Mouse (Mus musculus): ENCODE results near the gene Fem1a. TPM values are rescaled to one million over a fixed set of nuclear protein-coding genes. Genes with fewer than 3 reads are reported as not detected.
A peak's percentile ranks its signal among the peaks of the same experiment; 100 is the strongest.

Fem1a gene
- polyA plus RNA-seq, 1 experiment = 19.9 TPM

DNA sequence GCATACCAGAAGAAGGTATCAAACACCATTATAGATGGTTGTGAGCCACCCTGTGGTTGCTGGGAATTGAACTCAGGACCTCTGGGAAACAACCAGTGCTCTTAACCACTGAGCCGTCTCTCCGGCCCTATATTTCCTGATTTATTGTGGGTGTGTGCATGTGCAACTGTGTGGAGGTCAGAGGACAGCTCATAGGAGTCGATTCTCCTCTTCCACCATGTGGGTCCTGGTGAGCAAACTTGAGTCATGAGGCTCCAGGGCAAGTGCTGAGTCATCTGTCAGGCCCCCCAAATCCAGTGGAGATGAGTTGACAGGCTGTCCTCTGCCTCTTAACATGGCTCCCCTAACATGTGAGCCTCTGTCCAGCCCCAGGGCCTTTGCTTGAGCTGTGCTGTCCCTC is 9.3 kb downstream of the Fem1a start:
- no peak overlapping the region for H3K27ac ChIP-seq (ENCODE audit: insufficient read depth, low read length)
- no peak overlapping the region for H3K4me3 ChIP-seq (replicated peaks; ENCODE audit: insufficient read depth, low read depth, low read length)
- DNase-seq = no peak
- H3K27me3 ChIP-seq (ENCODE audit: control insufficient read depth, insufficient read depth, low read length) = no peaks in the 10 kb centered on the region
- peaks cover 19% of the 10 kb centered on the region for H3K4me1 ChIP-seq (ENCODE audit: control insufficient read depth, insufficient read depth, low read length)
- 87% methylated on average over 3 of the region's 3 CpGs for WGBS
- TF ChIP-seq CTCF (IDR thresholded peaks at IDR 0.05; ENCODE audit: borderline replicate concordance, insufficient read depth, low read depth, low read length) (no peak), POLR2A (IDR thresholded peaks at IDR 0.05; ENCODE audit: borderline replicate concordance, insufficient read depth, low read length) (no peak)

- TF ChIP-seq CTCF (IDR thresholded peaks at IDR 0.05; ENCODE audit: borderline replicate concordance, insufficient read depth, low read depth, low read length) (no peak), POLR2A (IDR thresholded peaks at IDR 0.05; ENCODE audit: borderline replicate concordance, insufficient read depth, low read length) (no peak)
- H3K27ac ChIP-seq (ENCODE audit: insufficient read depth, low read length) = no peak overlapping the region
- no peak for DNase-seq
- H3K27me3 ChIP-seq (ENCODE audit: control insufficient read depth, insufficient read depth, low read length) = no peaks in the 10 kb centered on the region
- peaks cover 16% of the 10 kb centered on the region for H3K4me1 ChIP-seq (ENCODE audit: control insufficient read depth, insufficient read depth, low read length)
- 45% methylated on average over 3 of the region's 3 CpGs for WGBS
- no peak overlapping the region for H3K4me3 ChIP-seq (replicated peaks; ENCODE audit: insufficient read depth, low read depth, low read length)
These were observed 9.7 kb downstream of the Fem1a start for GRCm38 (mm10) chr17:56266271-56266670.

DNA sequence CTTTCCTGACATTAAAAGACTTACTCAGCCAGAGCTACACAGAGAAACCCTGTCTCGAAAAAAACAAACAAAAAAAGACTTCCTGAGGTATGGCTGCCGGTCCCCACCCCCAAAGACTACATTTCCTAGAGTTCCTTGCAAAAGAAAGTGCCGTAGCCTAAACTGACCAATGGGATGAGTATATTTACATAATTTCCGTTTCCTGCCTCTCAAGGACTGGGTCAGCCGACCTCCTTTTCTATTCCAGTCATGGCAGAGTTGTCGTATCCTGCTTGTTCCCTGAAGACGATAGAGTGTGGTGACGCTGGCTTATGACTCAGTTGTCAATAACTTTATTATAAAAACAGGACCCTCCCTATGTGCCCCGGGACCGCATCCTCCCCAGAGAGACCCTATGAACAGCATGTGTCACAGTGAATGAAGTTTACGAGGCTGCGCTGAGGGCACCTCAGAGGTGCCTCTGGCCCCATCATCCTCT is 12.6 kb downstream of the Fem1a start:
- 13% methylated on average over 12 of the region's 12 CpGs for WGBS
- DNase-seq = peak; percentile 70 to 86
- TF ChIP-seq POLR2A (IDR thresholded peaks at IDR 0.05; ENCODE audit: borderline replicate concordance, insufficient read depth, low read length) = peak; percentile 97; the same call in 1 of the 2 replicates
- no peak for TF ChIP-seq CTCF (IDR thresholded peaks at IDR 0.05; ENCODE audit: borderline replicate concordance, insufficient read depth, low read depth, low read length)
- Histone ChIP-seq H3K27me3 (ENCODE audit: control insufficient read depth, insufficient read depth, low read length) (no peaks in the 10 kb centered on the region), H3K27ac (ENCODE audit: insufficient read depth, low read length) (peak overlapping the region; percentile 88), H3K4me1 (ENCODE audit: control insufficient read depth, insufficient read depth, low read length) (peaks cover 5% of the 10 kb centered on the region; the same call in 1 of the 2 replicates), H3K4me3 (replicated peaks; ENCODE audit: insufficient read depth, low read depth, low read length) (peak overlapping the region; percentile 79)

DNA sequence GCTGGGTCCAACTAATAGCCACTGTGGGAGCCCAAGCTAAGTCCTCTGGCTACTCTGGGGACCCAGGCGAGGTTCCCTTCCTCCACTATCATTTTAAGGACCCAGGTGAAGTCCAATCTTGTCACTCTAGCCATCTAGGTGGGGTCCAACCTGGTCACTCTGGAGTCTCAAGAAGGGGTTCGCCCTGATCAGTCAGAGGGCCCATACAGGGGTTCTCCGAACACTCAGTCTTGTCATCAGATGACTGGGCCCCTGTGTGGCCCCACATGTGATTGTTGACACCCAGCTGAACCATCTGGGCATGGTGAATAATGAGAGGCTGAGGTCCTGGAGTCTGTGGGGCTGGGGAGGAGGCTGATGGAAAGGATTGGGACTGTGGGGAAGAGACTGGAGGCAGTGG is 13.1 kb downstream of the Fem1a start:
- WGBS = 67% methylated on average over 3 of the region's 3 CpGs
- no peaks in the 10 kb centered on the region for H3K27me3 ChIP-seq (ENCODE audit: control insufficient read depth, insufficient read depth, low read length)

DNA sequence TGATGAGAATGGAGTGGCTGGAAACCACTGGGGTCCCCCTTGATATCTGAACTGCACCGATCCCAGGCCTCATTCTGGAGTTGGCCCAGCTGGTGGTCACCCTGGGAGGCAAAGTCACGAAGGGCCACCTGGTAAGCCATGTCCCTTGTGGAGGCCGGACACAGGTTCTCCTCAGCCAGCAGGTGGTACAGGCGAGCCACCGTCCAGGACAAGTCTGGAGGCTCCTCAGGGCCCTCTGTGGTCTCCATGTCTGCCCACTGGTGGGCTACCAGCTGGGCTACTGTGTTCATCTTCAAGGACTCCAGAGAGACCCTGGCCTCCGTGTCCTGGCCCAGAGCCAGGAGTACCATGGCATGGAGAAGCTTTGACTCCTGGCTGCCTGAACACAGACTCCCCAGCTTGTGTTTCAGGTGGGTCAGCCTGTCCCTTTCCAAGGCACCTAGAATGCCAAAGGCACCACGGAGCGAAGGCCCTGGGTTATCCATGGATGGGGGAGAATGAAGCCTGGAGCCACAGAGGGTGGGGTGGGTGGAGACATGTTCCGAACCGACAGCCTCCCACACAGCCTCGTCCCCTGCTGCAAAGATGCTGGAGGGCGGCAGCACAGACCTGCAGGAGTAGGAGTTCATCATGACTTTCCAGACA is 15.1 kb downstream of the Fem1a start:
- Histone ChIP-seq H3K27me3 (ENCODE audit: control insufficient read depth, insufficient read depth, low read length) (no peaks in the 10 kb centered on the region), H3K4me3 (replicated peaks; ENCODE audit: insufficient read depth, low read depth, low read length) (no peak overlapping the region), H3K27ac (ENCODE audit: insufficient read depth, low read length) (no peak overlapping the region), H3K4me1 (ENCODE audit: control insufficient read depth, insufficient read depth, low read length) (peaks cover 5% of the 10 kb centered on the region; the same call in 1 of the 2 replicates)
- WGBS = 75% methylated on average over 12 of the region's 12 CpGs
- TF ChIP-seq CTCF (IDR thresholded peaks at IDR 0.05; ENCODE audit: borderline replicate concordance, insufficient read depth, low read depth, low read length) (no peak), POLR2A (IDR thresholded peaks at IDR 0.05; ENCODE audit: borderline replicate concordance, insufficient read depth, low read length) (no peak)
- DNase-seq = no peak

More for the DNA sequence above, 13.1 kb downstream of the Fem1a start:
- DNase-seq = no peak
- peak overlapping the region; percentile 79 for H3K4me3 ChIP-seq (replicated peaks; ENCODE audit: insufficient read depth, low read depth, low read length)
- TF ChIP-seq CTCF (IDR thresholded peaks at IDR 0.05; ENCODE audit: borderline replicate concordance, insufficient read depth, low read depth, low read length) (no peak), POLR2A (IDR thresholded peaks at IDR 0.05; ENCODE audit: borderline replicate concordance, insufficient read depth, low read length) (no peak)
- H3K27ac ChIP-seq (ENCODE audit: insufficient read depth, low read length) = peak overlapping the region; percentile 88
- H3K4me1 ChIP-seq (ENCODE audit: control insufficient read depth, insufficient read depth, low read length) = peaks cover 5% of the 10 kb centered on the region; the same call in 1 of the 2 replicates

- TF ChIP-seq POLR2A (IDR thresholded peaks at IDR 0.05; ENCODE audit: borderline replicate concordance, insufficient read depth, low read length) = no peak
- TF ChIP-seq CTCF (IDR thresholded peaks at IDR 0.05; ENCODE audit: borderline replicate concordance, insufficient read depth, low read depth, low read length) = no peak
- peaks cover 5% of the 10 kb centered on the region; the same call in 1 of the 2 replicates for H3K4me1 ChIP-seq (ENCODE audit: control insufficient read depth, insufficient read depth, low read length)
- no peak for DNase-seq
- H3K27ac ChIP-seq (ENCODE audit: insufficient read depth, low read length) = no peak overlapping the region
- no peaks in the 10 kb centered on the region for H3K27me3 ChIP-seq (ENCODE audit: control insufficient read depth, insufficient read depth, low read length)
- 64% methylated on average over 3 of the region's 3 CpGs for WGBS
- no peak overlapping the region for H3K4me3 ChIP-seq (replicated peaks; ENCODE audit: insufficient read depth, low read depth, low read length)
These were observed 16.0 kb downstream of the Fem1a start for GRCm38 (mm10) chr17:56272644-56273043.

DNA sequence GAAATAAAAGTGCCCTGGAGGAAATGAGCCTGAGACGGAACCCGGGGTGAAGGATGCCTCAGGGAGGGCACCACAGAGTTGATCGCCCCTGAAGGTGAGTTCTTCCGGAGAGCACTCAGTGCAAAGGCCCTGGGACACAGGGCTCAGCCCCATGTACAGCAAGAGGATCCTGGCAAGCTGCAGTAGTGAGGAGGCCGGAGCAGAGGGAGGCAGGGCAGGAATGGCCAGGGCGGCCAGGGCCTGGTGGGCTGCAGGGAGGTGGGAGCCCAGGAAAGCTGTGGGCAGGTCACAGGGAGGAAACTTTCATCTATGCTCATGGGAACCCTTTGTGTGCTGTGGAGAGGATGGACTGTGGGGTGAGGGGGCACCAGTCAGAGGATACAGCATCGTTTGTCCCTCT is 16.9 kb downstream of the Fem1a start:
- no peak for DNase-seq
- TF ChIP-seq CTCF (IDR thresholded peaks at IDR 0.05; ENCODE audit: borderline replicate concordance, insufficient read depth, low read depth, low read length) = no peak
- TF ChIP-seq POLR2A (IDR thresholded peaks at IDR 0.05; ENCODE audit: borderline replicate concordance, insufficient read depth, low read length) = no peak
- Histone ChIP-seq H3K4me1 (ENCODE audit: control insufficient read depth, insufficient read depth, low read length) (peaks cover 5% of the 10 kb centered on the region; the same call in 1 of the 2 replicates), H3K27me3 (ENCODE audit: control insufficient read depth, insufficient read depth, low read length) (no peaks in the 10 kb centered on the region), H3K4me3 (replicated peaks; ENCODE audit: insufficient read depth, low read depth, low read length) (no peak overlapping the region), H3K27ac (ENCODE audit: insufficient read depth, low read length) (no peak overlapping the region)
- 82% methylated on average over 7 of the region's 7 CpGs for WGBS

- Histone ChIP-seq H3K4me1 (ENCODE audit: control insufficient read depth, insufficient read depth, low read length) (peaks cover 5% of the 10 kb centered on the region; the same call in 1 of the 2 replicates), H3K27me3 (ENCODE audit: control insufficient read depth, insufficient read depth, low read length) (no peaks in the 10 kb centered on the region), H3K27ac (ENCODE audit: insufficient read depth, low read length) (no peak overlapping the region), H3K4me3 (replicated peaks; ENCODE audit: insufficient read depth, low read depth, low read length) (no peak overlapping the region)
- no peak for TF ChIP-seq CTCF (IDR thresholded peaks at IDR 0.05; ENCODE audit: borderline replicate concordance, insufficient read depth, low read depth, low read length)
- no peak for TF ChIP-seq POLR2A (IDR thresholded peaks at IDR 0.05; ENCODE audit: borderline replicate concordance, insufficient read depth, low read length)
- 89% methylated on average over 5 of the region's 5 CpGs for WGBS
- DNase-seq = no peak
These were observed 17.4 kb downstream of the Fem1a start for GRCm38 (mm10) chr17:56273986-56274385.
